Mouse (Mus musculus) embryonic facial prominence, embryonic 14.5 days (tissue): ENCODE measurements around the gene Trak2. TPM values are rescaled to one million over a fixed set of nuclear protein-coding genes. Genes with fewer than 3 reads are reported as not detected.
"Not testable (repeated sequence)": the region's sequence is repeated elsewhere in the genome, so short reads cannot be mapped to it uniquely, and the experiment has no call there.

Experiments
- ATAC-seq: fragments of 200-750 bp; cut with Nextera tagmentation; 2 replicates; pipeline ENCODE4 v1.8.0; 2017; ENCODE audit warnings: low read depth, moderate number of reproducible peaks, moderate TSS enrichment
- DNase-seq: peaks from one replicate; pipeline ENCODE4 v3.0.0-alpha.2; 2015; ENCODE audit warnings: low spot score
- H3K27ac ChIP-seq: fragments of 300-500 bp; sonication (generic); replicated peaks from 2 replicates; pipeline ENCODE4 v1.5.1; 2014; ENCODE audit warnings: low read depth, mild to moderate bottlenecking, low read length, moderate library complexity
- H3K27me3 ChIP-seq: fragments of 300-500 bp; sonication (generic); replicated peaks from 2 replicates; pipeline ENCODE4 v1.6.1; 2014; ENCODE audit warnings: low read length; ENCODE audit not compliant: control insufficient read depth, insufficient read depth
- H3K36me3 ChIP-seq: fragments of 300-500 bp; sonication (generic); 2 replicates; pipeline ENCODE4 v1.6.1; 2014; ENCODE audit warnings: low read length, mixed read lengths; ENCODE audit not compliant: control insufficient read depth, insufficient read depth
- H3K4me1 ChIP-seq: fragments of 300-500 bp; sonication (generic); 2 replicates; pipeline ENCODE4 v1.6.1; 2014; ENCODE audit warnings: antibody characterized with exemption, low read length; ENCODE audit not compliant: control insufficient read depth, insufficient read depth
- H3K4me2 ChIP-seq: fragments of 300-500 bp; sonication (generic); 2 replicates; pipeline ENCODE4 v1.6.1; 2014; ENCODE audit warnings: low read depth, mild to moderate bottlenecking, low read length, moderate library complexity, mixed read lengths
- H3K4me3 ChIP-seq: fragments of 300-500 bp; sonication (generic); 2 replicates; pipeline ENCODE4 v1.5.1; 2014; ENCODE audit warnings: low read depth, mild to moderate bottlenecking, low read length
- H3K9ac ChIP-seq: fragments of 300-500 bp; sonication (generic); 2 replicates; pipeline ENCODE4 v1.6.1; 2014; ENCODE audit warnings: low read depth, mild to moderate bottlenecking, low read length, moderate library complexity, mixed read lengths
- H3K9me3 ChIP-seq: fragments of 300-500 bp; sonication (generic); 2 replicates; pipeline ENCODE4 v1.6.1; 2016; ENCODE audit warnings: low read length; ENCODE audit not compliant: control insufficient read depth
- WGBS: fragments of 180-500 bp; shearing (Covaris S2); extraction: QIAGEN DNeasy Blood & Tissue Kit; methylation state at CpG from one replicate; pipeline ENCODE4 v1.1.7; 2014; 5-methylcytosine and 5-hydroxymethylcytosine counted together
- polyA plus RNA-seq: library from polyadenylated mRNA; unstranded; fragments of >200 nt; fragmentation: Nextera tagmentation; extraction: Ambion mirVana; gene quantifications from 2 replicates; pipeline ENCODE4 v1.2.1, GENCODE M21; 2014

The Trak2 gene
- polyA plus RNA-seq, 1 experiment from 2014 or later: 13.4 TPM

DNA sequence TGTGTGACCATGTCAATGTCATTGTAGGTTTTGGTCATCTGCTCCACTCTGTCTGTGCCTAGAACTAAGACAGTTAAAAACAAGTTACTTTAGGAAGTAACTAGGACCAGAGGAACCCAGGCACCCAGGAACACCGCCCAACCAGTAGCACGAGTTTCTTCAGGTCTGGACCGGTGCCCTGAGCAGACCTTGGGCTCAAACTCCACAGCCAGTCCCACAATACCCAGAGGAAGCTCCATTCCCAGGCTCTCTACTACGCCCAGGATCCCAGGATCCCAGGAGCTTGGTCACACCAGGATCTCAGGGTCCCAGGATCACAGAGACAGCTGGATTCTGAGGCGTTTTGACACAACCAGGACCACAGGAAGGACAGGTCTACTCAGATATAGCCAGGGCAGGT is 46.6 kb downstream of the Trak2 start:
- 98% methylated on average over 5 of the region's 5 CpGs for WGBS
- Histone ChIP-seq H3K4me2 (no peak overlapping the region), H3K27me3 (no peaks in the 10 kb centered on the region), H3K4me1 (no peaks in the 10 kb centered on the region), H3K36me3 (peaks cover 24% of the 10 kb centered on the region), H3K9me3 (peaks cover 6% of the 10 kb centered on the region; the same call in 1 of the 2 replicates), H3K4me3 (no peak overlapping the region), H3K9ac (no peak overlapping the region), H3K27ac (no peak overlapping the region)
- ATAC-seq: no peak
- DNase-seq: no peak

DNA sequence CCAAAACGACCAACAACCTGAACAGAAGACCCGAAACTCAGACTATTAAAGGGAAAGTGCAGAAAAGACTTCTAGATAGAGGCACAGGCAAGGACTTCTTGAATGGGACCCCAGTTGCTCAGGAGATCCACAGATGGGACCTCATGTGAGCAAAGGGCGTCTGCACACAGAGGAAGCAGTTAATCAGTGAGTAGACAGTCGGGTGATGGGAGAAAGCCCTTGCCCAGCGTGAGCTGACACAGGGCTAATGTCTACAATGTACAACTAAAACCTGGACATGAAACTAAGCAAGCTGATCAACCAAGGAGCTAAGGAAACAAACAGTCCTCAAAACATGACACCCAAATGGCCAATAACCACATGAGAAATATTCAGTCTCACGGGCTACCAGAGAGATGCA is 55.7 kb downstream of the Trak2 start:
- Histone ChIP-seq H3K4me2 (no peak overlapping the region), H3K9ac (no peak overlapping the region), H3K4me1 (no peaks in the 10 kb centered on the region), H3K27me3 (no peaks in the 10 kb centered on the region), H3K27ac (no peak overlapping the region), H3K4me3 (no peak overlapping the region), H3K36me3 (peaks cover 81% of the 10 kb centered on the region), H3K9me3 (no peaks in the 10 kb centered on the region)
- no peak for DNase-seq
- WGBS: 87% methylated on average over 6 of the region's 6 CpGs
- no peak for ATAC-seq

DNA sequence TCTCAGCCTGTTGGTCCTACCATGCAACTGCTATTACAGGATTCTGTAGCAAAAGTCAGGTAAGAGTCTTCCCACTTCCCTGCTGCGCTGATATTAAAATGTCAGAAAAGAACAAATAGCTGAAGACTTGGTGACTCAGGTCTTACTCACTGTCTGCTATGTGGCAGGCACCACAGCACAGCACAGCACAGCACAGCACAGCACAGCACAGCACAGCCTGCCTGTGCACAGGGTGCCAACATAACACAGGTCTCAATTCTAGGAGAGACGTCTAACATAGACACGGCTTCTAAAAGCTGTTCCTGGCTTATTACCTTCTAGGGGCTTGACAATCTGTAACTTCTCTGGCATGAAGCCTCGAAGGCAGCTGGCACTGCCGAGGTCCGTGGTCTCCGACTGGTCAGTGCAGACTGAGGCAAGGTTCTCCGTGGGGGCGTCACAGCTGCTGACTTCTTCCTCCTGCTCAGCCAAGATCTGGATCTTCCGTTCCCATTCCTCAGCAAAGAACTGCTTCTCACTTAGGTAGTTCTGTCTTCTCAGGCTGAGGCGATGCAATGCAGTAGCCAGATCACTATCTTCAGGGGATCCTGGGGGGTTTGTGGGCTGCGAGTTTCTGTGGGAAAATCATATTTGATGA is 63.5 kb downstream of the Trak2 start:
- Histone ChIP-seq H3K36me3 (peaks cover 91% of the 10 kb centered on the region), H3K9ac (no peak overlapping the region), H3K9me3 (no peaks in the 10 kb centered on the region), H3K27me3 (no peaks in the 10 kb centered on the region), H3K4me3 (no peak overlapping the region), H3K27ac (no peak overlapping the region), H3K4me2 (no peak overlapping the region), H3K4me1 (no peaks in the 10 kb centered on the region)
- no peak for ATAC-seq
- 90% methylated on average over 12 of the region's 12 CpGs for WGBS
- DNase-seq: no peak

DNA sequence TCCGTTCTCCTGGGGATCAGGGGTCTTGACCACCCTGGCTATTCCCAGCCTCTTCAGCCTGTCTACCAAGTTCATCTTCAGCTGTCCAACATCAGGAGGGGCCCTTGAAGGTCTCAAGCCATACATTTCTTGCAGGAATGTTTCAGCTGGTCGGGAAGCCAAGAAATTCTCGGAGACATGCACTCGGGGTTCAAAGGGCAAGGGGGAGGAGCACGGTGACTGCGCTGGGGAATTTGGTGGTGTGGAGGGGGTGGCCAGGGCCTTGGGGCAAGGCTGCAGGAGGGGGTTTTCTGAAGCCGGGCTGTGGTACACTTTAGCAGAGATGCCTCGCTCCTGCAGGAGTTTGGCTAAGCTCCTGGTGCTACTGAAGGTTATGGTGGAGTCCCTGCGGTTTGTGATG is 69.5 kb downstream of the Trak2 start:
- no peak for DNase-seq
- H3K9me3 ChIP-seq: no peaks in the 10 kb centered on the region
- ATAC-seq: no peak
- no peak overlapping the region for H3K4me2 ChIP-seq
- no peak overlapping the region for H3K9ac ChIP-seq
- WGBS: 72% methylated on average over 9 of the region's 9 CpGs
- H3K36me3 ChIP-seq: peaks cover 66% of the 10 kb centered on the region
- H3K27ac ChIP-seq: no peak overlapping the region
- no peaks in the 10 kb centered on the region for H3K4me1 ChIP-seq
- no peaks in the 10 kb centered on the region for H3K27me3 ChIP-seq
- H3K4me3 ChIP-seq: no peak overlapping the region

DNA sequence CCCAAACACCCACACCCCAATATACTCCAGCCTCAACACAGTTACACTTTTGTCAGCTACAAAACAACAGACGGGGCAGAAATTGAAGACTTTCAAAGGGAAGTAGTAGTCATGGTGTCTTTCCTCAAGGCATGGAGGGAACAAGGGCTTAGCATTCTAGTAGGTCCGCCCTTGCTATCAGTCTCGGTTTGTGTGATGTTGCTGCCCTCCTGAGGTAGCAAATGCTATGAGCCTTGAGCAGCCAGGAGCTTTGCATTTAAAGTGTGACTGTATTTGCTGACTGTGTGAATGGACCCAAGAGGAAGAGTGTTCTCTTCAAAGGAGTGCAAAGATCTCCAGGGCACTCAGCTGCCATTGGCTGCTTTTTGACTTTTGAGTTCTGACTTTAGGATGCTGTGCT is 75.7 kb downstream of the Trak2 start:
- ATAC-seq: 0 out of 2 replicates have a peak, but pooled peaks have one; percentile 57
- not testable (repeated sequence) for H3K4me2 ChIP-seq, H3K4me1 ChIP-seq, H3K9ac ChIP-seq, H3K9me3 ChIP-seq, H3K4me3 ChIP-seq, H3K27me3 ChIP-seq, H3K27ac ChIP-seq
- H3K36me3 ChIP-seq: peaks cover 18% of the 10 kb centered on the region; the same call in 1 of the 2 replicates
- peak; percentile 62 for DNase-seq
- WGBS: 16% methylated on average over 3 of the region's 3 CpGs

DNA sequence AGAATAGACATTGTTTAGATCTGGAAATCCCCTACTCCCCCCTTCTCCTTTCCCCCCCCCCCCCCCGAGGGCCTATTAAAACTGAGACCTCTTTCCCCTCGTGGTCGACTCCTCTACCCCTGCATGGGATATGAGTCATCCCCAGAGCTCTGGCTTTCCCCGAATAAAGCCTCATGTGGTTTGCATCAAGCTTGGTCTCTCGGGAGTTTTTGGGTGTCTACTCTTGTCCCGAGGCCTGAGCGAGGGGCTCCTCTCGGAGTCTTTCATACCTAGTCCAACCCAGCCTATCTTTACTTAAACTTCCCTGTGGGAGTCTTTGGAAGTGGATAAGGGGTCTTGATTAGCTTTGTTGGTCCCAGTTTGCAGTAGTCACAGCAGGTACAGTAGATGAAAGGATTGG is 80.8 kb downstream of the Trak2 start:
- not testable (repeated sequence) for ATAC-seq, H3K27ac ChIP-seq, H3K9me3 ChIP-seq, H3K9ac ChIP-seq, H3K4me1 ChIP-seq, H3K4me2 ChIP-seq, DNase-seq, H3K27me3 ChIP-seq, H3K36me3 ChIP-seq, H3K4me3 ChIP-seq
- 60% methylated on average over 7 of the region's 8 CpGs for WGBS

DNA sequence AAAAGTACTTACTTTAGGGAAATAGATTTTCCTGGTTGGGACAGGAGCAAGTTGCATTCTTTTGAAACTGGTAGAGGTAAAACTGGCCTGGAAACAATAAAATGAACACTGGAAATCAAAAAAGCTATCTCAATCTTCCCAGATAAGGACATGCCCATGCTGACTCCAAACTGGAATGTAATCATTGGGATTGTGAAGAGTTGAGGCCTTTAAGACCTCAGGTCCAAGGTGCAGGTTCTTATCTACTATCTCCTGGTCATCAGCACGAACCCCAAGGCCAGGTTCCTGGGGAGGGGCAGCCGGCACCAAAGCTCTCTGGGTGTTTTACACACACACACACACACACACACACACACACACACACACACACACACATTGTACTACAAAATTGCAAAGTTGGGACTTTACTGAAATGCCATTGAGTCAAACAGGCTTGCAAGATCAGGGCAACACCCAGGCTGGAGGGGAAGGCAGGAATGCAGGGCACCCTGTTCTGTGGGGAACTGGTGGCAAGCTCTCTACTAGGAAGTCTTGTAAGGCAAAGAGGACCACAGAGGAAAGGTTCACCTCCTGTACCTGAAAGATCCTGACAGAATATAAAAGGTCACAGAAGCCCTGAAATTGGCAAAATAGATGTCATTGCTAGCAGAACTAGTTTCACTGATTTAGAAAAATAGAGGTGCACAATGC is 81.6 kb downstream of the Trak2 start:
- WGBS: 76% methylated on average over 2 of the region's 2 CpGs
- H3K27ac ChIP-seq, ATAC-seq, H3K4me1 ChIP-seq, H3K36me3 ChIP-seq, H3K9me3 ChIP-seq, H3K4me2 ChIP-seq, H3K4me3 ChIP-seq, H3K9ac ChIP-seq, H3K27me3 ChIP-seq: not testable (repeated sequence)
- peak; percentile 6 for DNase-seq

DNA sequence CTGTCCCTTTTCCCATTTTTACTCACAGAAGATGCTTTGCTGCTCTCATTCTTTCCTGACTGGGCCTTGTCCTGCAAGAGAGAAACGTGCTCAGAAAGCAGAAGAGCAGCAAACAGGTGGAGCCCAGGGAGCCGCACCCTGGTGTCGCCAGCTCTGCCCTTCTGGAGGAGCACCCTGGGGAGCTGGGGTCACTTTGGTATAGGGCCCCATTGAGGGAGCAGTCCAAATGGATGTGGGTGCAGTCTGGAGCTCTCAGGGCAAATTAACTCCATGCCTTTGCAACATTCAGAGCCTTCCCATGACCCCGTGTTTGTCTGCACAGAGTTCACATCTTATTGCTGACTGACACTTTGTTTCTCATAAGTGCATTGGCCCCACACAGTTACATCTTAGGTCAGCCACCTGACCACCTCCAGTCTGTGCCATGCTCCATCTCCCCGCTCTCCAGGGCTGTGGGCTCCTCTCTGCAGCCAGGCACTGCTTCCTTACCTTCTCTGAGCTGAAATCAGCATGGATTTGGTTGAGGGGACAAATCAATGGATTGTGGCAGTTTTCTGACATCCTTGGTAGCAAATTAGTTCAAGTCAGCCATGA is 82.4 kb downstream of the Trak2 start:
- not testable (repeated sequence) for ATAC-seq, H3K27me3 ChIP-seq, H3K4me1 ChIP-seq, H3K9ac ChIP-seq, H3K4me2 ChIP-seq, H3K27ac ChIP-seq, H3K36me3 ChIP-seq, H3K4me3 ChIP-seq, H3K9me3 ChIP-seq, DNase-seq
- 75% methylated on average over 4 of the region's 5 CpGs for WGBS
